Mouse (Mus musculus) midbrain, embryonic 16.5 days (tissue): ENCODE results near the gene Zfp146. TPM values are rescaled to one million over a fixed set of nuclear protein-coding genes. Genes with fewer than 3 reads are reported as not detected.

Experiments
- ATAC-seq: fragments of 200-750 bp; cut with Nextera tagmentation; 2 replicates; pipeline ENCODE4 v1.8.0; 2017; ENCODE audit warnings: moderate TSS enrichment
- H3K27ac ChIP-seq: fragments of 300-500 bp; sonication (generic); 2 replicates; pipeline ENCODE4 v1.5.1; 2014; ENCODE audit warnings: mild to moderate bottlenecking, low read length, mixed read lengths
- H3K27me3 ChIP-seq: fragments of 300-500 bp; sonication (generic); 2 replicates; pipeline ENCODE4 v1.6.1; 2014; ENCODE audit warnings: low read depth, low read length, mixed read lengths; ENCODE audit not compliant: control insufficient read depth, insufficient read depth
- H3K36me3 ChIP-seq: fragments of 300-500 bp; sonication (generic); 2 replicates; pipeline ENCODE4 v1.6.1; 2014; ENCODE audit warnings: mild to moderate bottlenecking, low read length, moderate library complexity, mixed read lengths; ENCODE audit not compliant: control insufficient read depth, insufficient read depth
- H3K4me1 ChIP-seq: fragments of 300-500 bp; sonication (generic); 2 replicates; pipeline ENCODE4 v1.6.1; 2014; ENCODE audit warnings: mild to moderate bottlenecking, low read length, mixed read lengths; ENCODE audit not compliant: control insufficient read depth, insufficient read depth
- H3K4me2 ChIP-seq: fragments of 300-500 bp; sonication (generic); 2 replicates; pipeline ENCODE4 v1.6.1; 2014; ENCODE audit warnings: mild to moderate bottlenecking, low read length, mixed read lengths
- H3K4me3 ChIP-seq: fragments of 300-500 bp; sonication (generic); 2 replicates; pipeline ENCODE4 v1.5.1; 2014; ENCODE audit warnings: low read depth, mild to moderate bottlenecking, low read length, moderate library complexity, mixed read lengths
- H3K9ac ChIP-seq: fragments of 300-500 bp; sonication (generic); 2 replicates; pipeline ENCODE4 v1.6.1; 2014; ENCODE audit warnings: low read depth, low read length, mixed read lengths
- H3K9me3 ChIP-seq: fragments of 300-500 bp; sonication (generic); replicated peaks from 2 replicates; pipeline ENCODE4 v1.6.1; 2014; ENCODE audit warnings: mild to moderate bottlenecking, low read length, mixed read lengths; ENCODE audit not compliant: control insufficient read depth, poor library complexity, severe bottlenecking
- WGBS: fragments of 180-500 bp; shearing (Covaris S2); extraction: QIAGEN DNeasy Blood & Tissue Kit; methylation state at CpG from one replicate; pipeline ENCODE4 v1.1.7; 2014; 5-methylcytosine and 5-hydroxymethylcytosine counted together
- polyA plus RNA-seq: library from polyadenylated mRNA; unstranded; fragments of >200 nt; fragmentation: Nextera tagmentation; extraction: Ambion mirVana; gene quantifications from 2 replicates; pipeline ENCODE4 v1.2.1, GENCODE M21; 2015

Zfp146 gene
- polyA plus RNA-seq, 1 experiment from 2014 or later: 10.8 TPM

GRCm38 (mm10) chr7:30194884-30195283, 25.3 kb upstream of the Zfp146 start:
- Histone ChIP-seq H3K36me3 (peaks cover 13% of the 10 kb centered on the region), H3K27me3 (no peaks in the 10 kb centered on the region), H3K4me2 (peak overlapping the region; percentile 65), H3K9ac (peak overlapping the region; percentile 87), H3K27ac (peak overlapping the region; percentile 84), H3K4me1 (peaks cover 16% of the 10 kb centered on the region), H3K4me3 (peak overlapping the region; percentile 83), H3K9me3 (no peaks in the 10 kb centered on the region)
- peak; percentile 91 for ATAC-seq
- WGBS: under 1% methylated on average over 28 of the region's 28 CpGs

- Histone ChIP-seq H3K9ac (peak overlapping the region; percentile 87), H3K36me3 (peaks cover 14% of the 10 kb centered on the region), H3K4me3 (peak overlapping the region; percentile 83), H3K27me3 (no peaks in the 10 kb centered on the region), H3K4me1 (peaks cover 16% of the 10 kb centered on the region), H3K27ac (peak overlapping the region; percentile 84), H3K4me2 (peak overlapping the region; percentile 65), H3K9me3 (no peaks in the 10 kb centered on the region)
- ATAC-seq: peak; percentile 38
- WGBS: under 1% methylated on average over 26 of the region's 26 CpGs
Observed at GRCm38 (mm10) chr7:30194101-30194831, 24.7 kb upstream of the Zfp146 start.

- Histone ChIP-seq H3K9me3 (no peaks in the 10 kb centered on the region), H3K9ac (peak overlapping the region; percentile 87), H3K4me1 (peaks cover 16% of the 10 kb centered on the region), H3K4me3 (peak overlapping the region; percentile 83), H3K36me3 (peaks cover 17% of the 10 kb centered on the region), H3K27ac (peak overlapping the region; percentile 84), H3K4me2 (peak overlapping the region; percentile 65), H3K27me3 (no peaks in the 10 kb centered on the region)
- under 1% methylated on average over 26 of the region's 26 CpGs for WGBS
- peak; percentile 68 for ATAC-seq
Observed at GRCm38 (mm10) chr7:30193581-30194100, 24.1 kb upstream of the Zfp146 start.

- Histone ChIP-seq H3K36me3 (peaks cover 22% of the 10 kb centered on the region), H3K4me2 (peak overlapping the region; percentile 65), H3K9ac (peak overlapping the region; percentile 87), H3K4me3 (peak overlapping the region; percentile 83), H3K27ac (no peak overlapping the region), H3K27me3 (no peaks in the 10 kb centered on the region), H3K9me3 (no peaks in the 10 kb centered on the region), H3K4me1 (peaks cover 14% of the 10 kb centered on the region)
- no peak for ATAC-seq
- WGBS: 16% methylated on average over 9 of the region's 9 CpGs
Observed at GRCm38 (mm10) chr7:30193013-30193412, 23.5 kb upstream of the Zfp146 start.

- Histone ChIP-seq H3K4me1 (peaks cover 14% of the 10 kb centered on the region), H3K36me3 (peaks cover 31% of the 10 kb centered on the region), H3K27ac (no peak overlapping the region), H3K9ac (no peak overlapping the region), H3K4me3 (no peak overlapping the region), H3K27me3 (no peaks in the 10 kb centered on the region), H3K9me3 (no peaks in the 10 kb centered on the region), H3K4me2 (no peak overlapping the region)
- ATAC-seq: no peak
- 91% methylated on average over 12 of the region's 12 CpGs for WGBS
Observed at GRCm38 (mm10) chr7:30192088-30192487, 22.5 kb upstream of the Zfp146 start.

- Histone ChIP-seq H3K27me3 (no peaks in the 10 kb centered on the region), H3K36me3 (peaks cover 39% of the 10 kb centered on the region), H3K4me1 (peaks cover 10% of the 10 kb centered on the region), H3K4me3 (no peak overlapping the region), H3K9ac (no peak overlapping the region), H3K27ac (no peak overlapping the region), H3K4me2 (no peak overlapping the region), H3K9me3 (no peaks in the 10 kb centered on the region)
- 93% methylated on average over 4 of the region's 4 CpGs for WGBS
- no peak for ATAC-seq
Observed at GRCm38 (mm10) chr7:30189116-30189491, 19.6 kb upstream of the Zfp146 start.

GRCm38 (mm10) chr7:30188344-30189115, 19.0 kb upstream of the Zfp146 start:
- Histone ChIP-seq H3K27me3 (no peaks in the 10 kb centered on the region), H3K9ac (no peak overlapping the region), H3K9me3 (no peaks in the 10 kb centered on the region), H3K27ac (no peak overlapping the region), H3K36me3 (peaks cover 39% of the 10 kb centered on the region), H3K4me1 (peaks cover 10% of the 10 kb centered on the region), H3K4me2 (no peak overlapping the region), H3K4me3 (no peak overlapping the region)
- ATAC-seq: no peak
- WGBS: 89% methylated on average over 12 of the region's 12 CpGs

- H3K27me3 ChIP-seq: no peaks in the 10 kb centered on the region
- no peak overlapping the region for H3K4me2 ChIP-seq
- no peak overlapping the region for H3K27ac ChIP-seq
- H3K9me3 ChIP-seq: no peaks in the 10 kb centered on the region
- ATAC-seq: no peak
- 0 out of 2 replicates have a peak, but pooled peaks cover 3% of the 10 kb centered on the region for H3K4me1 ChIP-seq
- peaks cover 27% of the 10 kb centered on the region for H3K36me3 ChIP-seq
- H3K4me3 ChIP-seq: no peak overlapping the region
- WGBS: 72% methylated on average over 13 of the region's 13 CpGs
- no peak overlapping the region for H3K9ac ChIP-seq
Observed at GRCm38 (mm10) chr7:30184641-30185348, 15.2 kb upstream of the Zfp146 start.
